Mouse (Mus musculus) kidney, postnatal 0 days (tissue): ENCODE results near the gene Gm11237. TPM values are rescaled to one million over a fixed set of nuclear protein-coding genes. Genes with fewer than 3 reads are reported as not detected.
A peak's percentile ranks its signal among the peaks of the same experiment; 100 is the strongest.
"Not testable (repeated sequence)": the region's sequence is repeated elsewhere in the genome, so short reads cannot be mapped to it uniquely, and the experiment has no call there.

Experiments used
- ATAC-seq: fragments of 200-750 bp; cut with Nextera tagmentation; replicated peaks from 2 replicates; pipeline ENCODE4 v1.8.0; 2017; ENCODE audit warnings: low read depth, moderate number of reproducible peaks, moderate TSS enrichment, moderate library complexity; ENCODE audit not compliant: low FRiP score
- DNase-seq: peaks from one replicate; pipeline ENCODE4 v3.0.0-alpha.2; 2016; ENCODE audit warnings: low spot score
- H3K27ac ChIP-seq: fragments of 300-500 bp; sonication (generic); 2 replicates; pipeline ENCODE4 v1.5.1; 2014; ENCODE audit warnings: mild to moderate bottlenecking
- H3K27me3 ChIP-seq: fragments of 300-500 bp; sonication (generic); 2 replicates; pipeline ENCODE4 v1.6.1; 2014; ENCODE audit warnings: low read length, mixed read lengths; ENCODE audit not compliant: insufficient read depth
- H3K36me3 ChIP-seq: fragments of 300-500 bp; sonication (generic); 2 replicates; pipeline ENCODE4 v1.6.1; 2014; ENCODE audit warnings: low read length, mixed read lengths; ENCODE audit not compliant: insufficient read depth
- H3K4me1 ChIP-seq: fragments of 300-500 bp; sonication (generic); replicated peaks from 2 replicates; pipeline ENCODE4 v1.6.1; 2014; ENCODE audit warnings: antibody characterized with exemption, low read length, mixed read lengths; ENCODE audit not compliant: insufficient read depth
- H3K4me2 ChIP-seq: fragments of 300-500 bp; sonication (generic); 2 replicates; pipeline ENCODE4 v1.6.1; 2014; ENCODE audit warnings: mild to moderate bottlenecking, low read length, moderate library complexity, mixed read lengths
- H3K4me3 ChIP-seq: fragments of 300-500 bp; sonication (generic); replicated peaks from 2 replicates; pipeline ENCODE4 v1.5.1; 2014; ENCODE audit warnings: low read depth, low read length
- H3K9ac ChIP-seq: fragments of 300-500 bp; sonication (generic); 2 replicates; pipeline ENCODE4 v1.6.1; 2014; ENCODE audit warnings: low read depth, low read length
- H3K9me3 ChIP-seq: fragments of 300-500 bp; sonication (generic); replicated peaks from 2 replicates; pipeline ENCODE4 v1.6.1; 2016; ENCODE audit warnings: low read length, inconsistent platforms, mixed read lengths
- CTCF ChIP-seq: IDR thresholded peaks from 2 replicates; pipeline ENCODE4 v1.5.1; 2016; ENCODE audit warnings: antibody characterized with exemption, low read depth, mild to moderate bottlenecking, moderate library complexity
- WGBS: fragments of 180-500 bp; shearing (Covaris S2); extraction: QIAGEN DNeasy Blood & Tissue Kit; methylation state at CpG from one replicate; pipeline ENCODE4 v1.1.7; 2014; 5-methylcytosine and 5-hydroxymethylcytosine counted together
- polyA plus RNA-seq: library from polyadenylated mRNA; unstranded; fragments of >200 nt; fragmentation: Nextera tagmentation; extraction: Ambion mirVana; gene quantifications from 2 replicates; pipeline ENCODE4 v1.2.1, GENCODE M21; 2015

Gene Gm11237
- polyA plus RNA-seq = not detected in 2 replicates

DNA sequence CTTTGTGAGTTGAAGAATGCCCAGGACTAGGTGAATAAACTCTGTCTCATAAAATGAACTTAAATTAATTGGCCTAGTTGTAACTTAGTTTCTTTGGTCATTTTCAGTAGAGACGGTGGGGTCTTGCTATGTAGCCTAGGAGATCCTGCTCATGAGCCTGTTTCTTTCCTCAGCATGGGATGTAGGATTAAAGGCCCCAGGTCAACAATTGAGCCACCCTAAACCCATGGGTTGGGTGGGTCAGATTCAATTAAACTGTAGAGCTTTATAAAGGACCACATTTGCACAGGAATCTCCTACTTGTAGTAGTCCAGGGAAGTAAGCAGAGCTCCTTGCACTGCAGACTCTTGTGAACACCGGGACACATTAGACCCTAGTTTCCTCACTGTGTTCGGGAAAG is at the start of gene Gm11237:
Gene Gm11237, plus strand, starts transcription at position 301 of the 400 bp plus-strand sequence.
- not testable (repeated sequence) for H3K9ac ChIP-seq, H3K9me3 ChIP-seq, H3K27ac ChIP-seq, H3K4me2 ChIP-seq, H3K4me3 ChIP-seq, H3K27me3 ChIP-seq, H3K36me3 ChIP-seq, DNase-seq, ATAC-seq, H3K4me1 ChIP-seq
- no CpG with 5 or more reads among the region's 3 CpGs for WGBS

DNA sequence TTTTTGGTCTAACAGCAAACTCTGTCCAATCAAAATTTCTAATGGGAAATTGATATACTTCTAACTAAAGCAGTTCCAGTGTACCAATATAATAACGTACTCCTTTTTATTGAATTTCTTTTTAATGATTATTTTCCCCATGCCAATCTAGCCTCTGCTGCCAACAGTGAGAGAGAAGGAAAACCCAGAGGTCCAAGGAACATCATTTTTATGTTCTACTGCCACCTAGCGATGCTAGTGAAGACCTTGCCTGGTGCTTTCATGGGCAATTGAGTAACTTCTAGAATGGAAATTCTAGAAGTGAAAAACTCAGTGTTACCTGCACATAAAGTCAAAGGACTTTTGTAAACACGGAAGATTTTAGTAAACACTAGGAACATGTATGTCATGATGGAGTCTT is 23.5 kb upstream of the Gm11237 start:
- no peaks in the 10 kb centered on the region for H3K27me3 ChIP-seq
- peak; percentile 79 for DNase-seq
- H3K4me1 ChIP-seq = no peaks in the 10 kb centered on the region
- no peaks in the 10 kb centered on the region for H3K36me3 ChIP-seq
- no peak overlapping the region for H3K9ac ChIP-seq
- WGBS = 7% methylated on average over 3 of the region's 3 CpGs
- no peak for ATAC-seq
- H3K27ac ChIP-seq = no peak overlapping the region
- H3K9me3 ChIP-seq = no peaks in the 10 kb centered on the region
- TF ChIP-seq CTCF = peak; percentile 78
- H3K4me2 ChIP-seq = no peak overlapping the region
- no peak overlapping the region for H3K4me3 ChIP-seq

DNA sequence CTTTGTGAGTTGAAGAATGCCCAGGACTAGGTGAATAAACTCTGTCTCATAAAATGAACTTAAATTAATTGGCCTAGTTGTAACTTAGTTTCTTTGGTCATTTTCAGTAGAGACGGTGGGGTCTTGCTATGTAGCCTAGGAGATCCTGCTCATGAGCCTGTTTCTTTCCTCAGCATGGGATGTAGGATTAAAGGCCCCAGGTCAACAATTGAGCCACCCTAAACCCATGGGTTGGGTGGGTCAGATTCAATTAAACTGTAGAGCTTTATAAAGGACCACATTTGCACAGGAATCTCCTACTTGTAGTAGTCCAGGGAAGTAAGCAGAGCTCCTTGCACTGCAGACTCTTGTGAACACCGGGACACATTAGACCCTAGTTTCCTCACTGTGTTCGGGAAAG is 15.2 kb upstream of the Gm11237 start, which contains the start of gene Gm11238:
Gene Gm11238, plus strand, starts transcription at position 301 of the 400 bp plus-strand sequence.
- not testable (repeated sequence) for H3K9me3 ChIP-seq, H3K4me1 ChIP-seq, H3K4me3 ChIP-seq, H3K4me2 ChIP-seq, H3K27ac ChIP-seq, DNase-seq, H3K36me3 ChIP-seq, H3K9ac ChIP-seq, H3K27me3 ChIP-seq, ATAC-seq
- no CpG with 5 or more reads among the region's 3 CpGs for WGBS

DNA sequence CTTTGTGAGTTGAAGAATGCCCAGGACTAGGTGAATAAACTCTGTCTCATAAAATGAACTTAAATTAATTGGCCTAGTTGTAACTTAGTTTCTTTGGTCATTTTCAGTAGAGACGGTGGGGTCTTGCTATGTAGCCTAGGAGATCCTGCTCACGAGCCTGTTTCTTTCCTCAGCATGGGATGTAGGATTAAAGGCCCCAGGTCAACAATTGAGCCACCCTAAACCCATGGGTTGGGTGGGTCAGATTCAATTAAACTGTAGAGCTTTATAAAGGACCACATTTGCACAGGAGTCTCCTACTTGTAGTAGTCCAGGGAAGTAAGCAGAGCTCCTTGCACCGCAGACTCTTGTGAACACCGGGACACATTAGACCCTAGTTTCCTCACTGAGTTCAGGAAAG is 15.0 kb downstream of the Gm11237 start, which contains the start of gene Gm11236:
Gene Gm11236, plus strand, starts transcription at position 301 of the 400 bp plus-strand sequence.
- not testable (repeated sequence) for H3K27me3 ChIP-seq, H3K9ac ChIP-seq, H3K36me3 ChIP-seq, H3K4me2 ChIP-seq, H3K9me3 ChIP-seq, H3K4me3 ChIP-seq, DNase-seq, H3K27ac ChIP-seq, H3K4me1 ChIP-seq, ATAC-seq
- no CpG with 5 or more reads among the region's 4 CpGs for WGBS

DNA sequence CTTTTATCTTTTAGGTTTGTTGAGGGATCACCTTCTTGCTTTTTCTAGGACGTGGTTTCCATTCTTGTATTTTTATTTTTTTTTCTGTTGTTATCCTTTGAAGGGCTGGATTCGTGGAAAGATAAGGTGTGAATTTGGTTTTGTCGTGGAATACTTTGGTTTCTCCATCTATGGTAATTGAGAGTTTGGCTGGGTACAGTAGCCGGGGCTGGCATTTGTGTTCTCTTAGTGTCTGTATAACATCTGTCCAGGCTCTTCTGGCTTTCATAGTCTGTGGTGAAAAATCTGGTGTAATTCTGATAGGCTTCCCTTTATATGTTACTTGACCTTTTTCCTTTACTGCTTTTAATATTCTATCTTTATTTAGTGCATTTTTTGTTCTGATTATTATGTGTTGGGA is 39.1 kb downstream of the Gm11237 start:
- not testable (repeated sequence) for DNase-seq, H3K36me3 ChIP-seq, H3K4me3 ChIP-seq, H3K4me2 ChIP-seq, ATAC-seq, H3K4me1 ChIP-seq, H3K27me3 ChIP-seq, H3K27ac ChIP-seq, H3K9me3 ChIP-seq, H3K9ac ChIP-seq
- 91% methylated on average over 4 of the region's 4 CpGs for WGBS

DNA sequence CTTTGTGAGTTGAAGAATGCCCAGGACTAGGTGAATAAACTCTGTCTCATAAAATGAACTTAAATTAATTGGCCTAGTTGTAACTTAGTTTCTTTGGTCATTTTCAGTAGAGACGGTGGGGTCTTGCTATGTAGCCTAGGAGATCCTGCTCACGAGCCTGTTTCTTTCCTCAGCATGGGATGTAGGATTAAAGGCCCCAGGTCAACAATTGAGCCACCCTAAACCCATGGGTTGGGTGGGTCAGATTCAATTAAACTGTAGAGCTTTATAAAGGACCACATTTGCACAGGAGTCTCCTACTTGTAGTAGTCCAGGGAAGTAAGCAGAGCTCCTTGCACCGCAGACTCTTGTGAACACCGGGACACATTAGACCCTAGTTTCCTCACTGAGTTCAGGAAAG is 45.3 kb downstream of the Gm11237 start, which contains the start of gene Gm11239:
Gene Gm11239, plus strand, starts transcription at position 301 of the 400 bp plus-strand sequence.
- not testable (repeated sequence) for H3K4me1 ChIP-seq, ATAC-seq, H3K27me3 ChIP-seq, DNase-seq, H3K4me3 ChIP-seq, H3K4me2 ChIP-seq, H3K27ac ChIP-seq, H3K9ac ChIP-seq, H3K36me3 ChIP-seq, H3K9me3 ChIP-seq
- no CpG with 5 or more reads among the region's 4 CpGs for WGBS

Other genes starting within 250 kb of the Gm11237 start
- gene Gm11487, start 217.9 kb upstream of the Gm11237 start, polyA plus RNA-seq = not detected in 2 replicates
- not detected in 2 replicates for gene Gm11238, start 15.1 kb upstream of the Gm11237 start, polyA plus RNA-seq
- not detected in 2 replicates for gene Gm11236, start 15.1 kb downstream of the Gm11237 start, polyA plus RNA-seq
- not detected in 2 replicates for gene Gm11239, start 45.4 kb downstream of the Gm11237 start, polyA plus RNA-seq
- gene Gm428, start 60.5 kb downstream of the Gm11237 start, polyA plus RNA-seq = not detected in 2 replicates
- gene Rasef, start 168.0 kb downstream of the Gm11237 start, polyA plus RNA-seq = 3.4 TPM in 2 replicates